ENCODE assay signal across 34 mouse cellular contexts in genomic region chr11:100942388-100942787, GRCm38 (mm10).
"Had no signal": no experiment of that assay in that cellular context is flagged by ENCODE, and none has a peak within 500 bp of the region (broad histone marks: within the 10 kb centered on the region; RNA-seq: fewer than 3 reads in every experiment).

No protein-coding gene starts in this region.

- H3K4me3 ChIP-seq: heart, embryonic 12.5 days; heart, embryonic 13.5 days; heart, embryonic 15.5 days; hindbrain, embryonic 10.5 days; hindbrain, embryonic 12.5 days; hindbrain, embryonic 13.5 days; hindbrain, embryonic 15.5 days; intestine, embryonic 15.5 days; kidney, embryonic 15.5 days; layer of hippocampus, adult 2 months had no signal

- H3K27me3 ChIP-seq: heart, embryonic 12.5 days; heart, embryonic 13.5 days; heart, embryonic 15.5 days; hindbrain, embryonic 12.5 days; hindbrain, embryonic 15.5 days; intestine, embryonic 15.5 days; kidney, embryonic 15.5 days had no signal

- ATAC-seq: hindbrain, embryonic 16.5 days; hindbrain, postnatal 0 days; inflammation-experienced regulatory T-cells, adult 6 months; intestine, embryonic 15.5 days; intestine, embryonic 16.5 days; intestine, postnatal 0 days had no signal

- H3K9me3 ChIP-seq: heart, embryonic 12.5 days; heart, embryonic 13.5 days; heart, embryonic 15.5 days; hindbrain, embryonic 10.5 days; hindbrain, embryonic 13.5 days; hindbrain, embryonic 15.5 days; intestine, embryonic 15.5 days had no signal

- H3K9ac ChIP-seq: heart, embryonic 12.5 days; heart, embryonic 13.5 days; heart, embryonic 15.5 days; hindbrain, embryonic 12.5 days; hindbrain, embryonic 13.5 days; hindbrain, embryonic 14.5 days; hindbrain, embryonic 15.5 days; intestine, embryonic 15.5 days; kidney, embryonic 15.5 days had no signal

- H3K4me2 ChIP-seq: heart, embryonic 11.5 days; heart, embryonic 12.5 days; heart, embryonic 13.5 days; heart, embryonic 15.5 days; hindbrain, embryonic 12.5 days; hindbrain, embryonic 13.5 days; hindbrain, embryonic 14.5 days; hindbrain, embryonic 15.5 days; intestine, embryonic 15.5 days; kidney, embryonic 15.5 days had no signal

- H3K36me3 ChIP-seq: heart, embryonic 12.5 days; heart, embryonic 13.5 days; heart, embryonic 15.5 days; hindbrain, embryonic 10.5 days; hindbrain, embryonic 13.5 days; hindbrain, embryonic 15.5 days; intestine, embryonic 15.5 days; kidney, embryonic 15.5 days had no signal

- H3K27ac ChIP-seq: heart, embryonic 13.5 days; heart, embryonic 15.5 days; hindbrain, embryonic 10.5 days; hindbrain, embryonic 12.5 days; hindbrain, embryonic 13.5 days; hindbrain, embryonic 14.5 days; hindbrain, embryonic 15.5 days; hindbrain, postnatal 0 days; intestine, embryonic 15.5 days; kidney, embryonic 15.5 days; kidney, postnatal 0 days; layer of hippocampus, adult 2 months had no signal

- DNase-seq: heart, postnatal 10 days; heart, postnatal 14 days; heart, postnatal 36 days; heart, postnatal 4 days; kidney, adult 11 months; kidney, adult 18-20 months; kidney, adult 2 months; kidney, adult 8-10 months; kidney, adult 9 months; kidney, postnatal 10 days; kidney, postnatal 14 days; kidney, postnatal 25 days; kidney, postnatal 36 days; kidney, postnatal 4 days; layer of hippocampus, adult 9-11 months; layer of hippocampus, postnatal 36 days had no signal
